Mouse (Mus musculus) heart, adult 10 weeks (tissue): Measurements from ENCODE around the gene Gm6525. TPM values are rescaled to one million over a fixed set of nuclear protein-coding genes. Genes with fewer than 3 reads are reported as not detected.

Source experiments
- polyA plus RNA-seq: library from polyadenylated mRNA; stranded (reverse); fragments of 350-450 nt; fragmentation: Illumina TruSeq; extraction: RNeasy Lipid Tissue Mini Kit (QIAGEN cat#74804); gene quantifications from one replicate; pipeline ENCODE4 v1.2.3, GENCODE M21; 2014; ENCODE audit warnings: low read depth, low replicate concordance

Gm6525 gene
- polyA plus RNA-seq, result not detected

DNA sequence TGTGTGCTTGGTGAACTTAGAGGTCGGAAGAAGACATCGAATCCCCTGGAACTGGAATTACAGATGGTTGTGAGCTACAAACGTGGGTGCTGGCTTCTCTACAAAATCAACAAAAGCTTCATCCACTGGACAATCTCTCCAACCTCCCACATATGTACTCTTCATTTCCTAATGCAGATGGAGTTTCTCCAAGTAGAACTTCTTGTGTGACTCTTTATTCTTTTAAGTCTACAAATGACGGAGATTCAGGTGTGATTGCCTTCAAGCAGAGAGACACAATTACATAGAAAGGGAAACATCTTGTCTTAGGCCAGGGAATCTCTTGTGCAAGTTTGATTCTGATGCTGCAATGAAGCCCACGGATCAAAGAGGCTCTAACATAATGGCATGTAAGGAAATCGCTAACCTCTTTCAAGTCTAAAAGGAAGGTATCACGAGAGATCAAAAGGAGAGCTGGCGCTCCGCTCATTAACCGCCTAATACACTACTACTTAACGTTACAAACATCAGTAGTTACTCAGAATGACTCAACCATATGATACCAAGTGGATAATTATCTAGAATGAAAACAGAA, at the start of gene Gm6525:
Gene Gm6525, plus strand, starts transcription at position 524 of the 574 bp plus-strand sequence.

DNA sequence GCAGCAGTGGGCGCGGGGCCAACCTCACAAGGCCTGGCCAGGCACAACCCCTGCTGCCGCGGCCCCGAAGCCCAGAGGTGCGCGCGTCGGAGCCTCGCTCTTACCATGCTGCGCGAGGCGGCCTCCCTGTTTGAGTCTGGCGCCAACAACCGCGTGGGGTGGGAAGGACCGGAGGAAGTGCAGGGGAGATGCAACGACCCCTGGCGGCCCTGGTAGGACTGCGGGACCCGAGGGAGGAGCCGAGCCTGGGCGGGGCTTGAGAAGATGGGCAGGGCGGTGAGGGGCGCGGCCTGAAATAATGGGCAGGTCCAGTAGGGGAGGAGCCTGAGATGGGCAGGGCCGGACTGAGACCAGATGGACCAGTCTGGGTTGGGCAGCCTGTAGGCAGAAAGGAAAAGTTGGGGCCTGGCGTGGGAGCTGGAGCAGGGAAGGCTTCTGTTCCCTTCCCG, 18.3 kb upstream of the Gm6525 start, which contains the start of gene Mnd1:
Gene Mnd1, minus strand, starts transcription at position 229 of the 449 bp plus-strand sequence.

Other genes starting within 250 kb of the Gm6525 start
- gene Tmem131l, start 133.9 kb upstream of the Gm6525 start, polyA plus RNA-seq, result 15.8 TPM
- gene Mnd1, start 18.3 kb upstream of the Gm6525 start, polyA plus RNA-seq, result 3.1 TPM
- 4.1 TPM for gene Trim2, start 132.8 kb downstream of the Gm6525 start, polyA plus RNA-seq